Mouse (Mus musculus) megakaryocyte, embryonic 14.5 days (primary cell): ENCODE results near the gene Cntnap2.

Experiments used
- FLI1 ChIP-seq: IDR thresholded peaks from 2 replicates; pipeline ENCODE4 v1.6.1; 2012; ENCODE audit warnings: low read length, inconsistent platforms, mixed read lengths
- GATA1 ChIP-seq: IDR thresholded peaks from 3 replicates; pipeline ENCODE4 v1.6.1; 2012; ENCODE audit warnings: mixed read lengths, low read length, inconsistent platforms, borderline replicate concordance

DNA sequence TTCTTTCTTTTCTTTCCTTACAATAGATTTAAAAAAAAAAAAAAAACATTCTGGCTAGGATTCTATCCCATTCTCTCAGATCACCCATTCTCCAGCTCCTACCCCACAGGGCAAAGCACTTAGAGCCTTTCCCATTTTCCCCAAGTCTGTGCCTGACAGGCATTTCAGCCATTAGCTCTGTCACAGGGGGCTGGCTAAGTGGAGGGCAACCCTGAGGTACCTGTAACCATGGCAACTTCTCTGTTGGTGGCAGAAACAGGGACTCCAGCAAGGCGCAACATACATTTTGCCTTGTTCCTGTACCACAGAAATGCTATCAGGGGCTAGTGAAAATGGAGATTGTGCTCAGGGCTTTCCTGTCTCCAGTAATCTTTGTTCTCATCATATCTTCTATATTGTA, 2220.0 kb downstream of the Cntnap2 start:
- TF ChIP-seq FLI1 (no peak), GATA1 (no peak)
